Mouse (Mus musculus) urinary bladder, postnatal 36 days (tissue): ENCODE measurements at regions not wholly inside any gene's neighbourhood (a gene's known extent, or its start where the extent isn't known, plus 50 kb on each side); places are given as distances from the start of the nearest gene placed in this dataset.

Experiments used
- DNase-seq, 2 experiments: peaks; one replicate each; pipeline ENCODE4 v3.0.0; 2022; ENCODE audit warnings: low spot score in 2 of 2, mixed read lengths in 1 of 2

DNA sequence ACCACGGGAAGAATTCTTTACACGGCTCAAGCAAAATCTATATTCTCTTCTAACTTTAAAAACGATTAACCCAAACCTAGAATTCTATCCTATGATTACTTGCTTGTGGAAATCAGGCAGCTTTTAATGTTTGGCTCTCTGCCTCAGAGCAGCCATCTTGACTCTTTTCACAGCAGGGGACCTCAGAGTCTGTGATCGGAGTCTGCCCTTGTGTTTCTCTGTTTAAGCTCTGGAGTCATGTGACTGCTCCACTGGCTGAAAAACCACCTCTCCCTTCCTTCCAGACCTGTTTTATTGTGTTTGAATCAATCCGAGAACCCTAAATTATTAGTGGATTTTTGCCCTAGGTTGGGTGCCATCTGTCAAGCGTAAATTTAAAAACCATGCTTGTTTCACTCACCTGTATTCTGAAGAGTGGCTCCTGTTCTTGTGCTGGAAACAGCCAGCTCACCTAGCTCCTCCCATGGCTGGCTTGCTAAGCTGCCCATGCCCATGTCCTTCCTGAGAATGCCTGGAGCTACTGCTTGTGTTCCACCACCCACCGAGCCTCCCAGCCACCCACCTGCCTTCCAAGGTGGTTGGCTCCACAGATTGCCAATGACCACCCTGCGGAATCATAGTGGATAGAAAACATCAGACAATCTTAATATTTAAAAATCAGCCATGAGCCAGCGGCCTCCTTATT lies 62.6 kb downstream of the Perp start:
- no peak for DNase-seq

DNA sequence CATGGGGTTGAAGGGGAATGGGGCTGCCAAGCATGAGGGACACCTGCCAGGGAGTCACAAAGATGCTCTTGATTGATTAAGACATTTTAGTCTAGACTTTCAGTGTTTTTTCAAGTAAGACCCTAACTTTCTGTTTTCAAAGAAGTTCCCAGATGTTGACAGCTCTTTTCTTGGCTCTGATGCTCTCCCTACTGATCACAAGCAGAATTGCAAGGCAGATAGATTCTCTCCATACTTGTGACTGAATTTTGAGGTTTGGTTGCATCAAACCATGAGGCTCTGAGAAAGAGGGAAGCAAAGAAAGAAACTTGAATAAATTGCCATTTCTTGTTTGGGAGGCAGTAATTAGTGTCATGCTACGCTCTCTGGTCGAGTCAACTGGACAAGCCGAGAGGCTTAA lies 64.5 kb downstream of the Perp start:
- DNase-seq = no peak

DNA sequence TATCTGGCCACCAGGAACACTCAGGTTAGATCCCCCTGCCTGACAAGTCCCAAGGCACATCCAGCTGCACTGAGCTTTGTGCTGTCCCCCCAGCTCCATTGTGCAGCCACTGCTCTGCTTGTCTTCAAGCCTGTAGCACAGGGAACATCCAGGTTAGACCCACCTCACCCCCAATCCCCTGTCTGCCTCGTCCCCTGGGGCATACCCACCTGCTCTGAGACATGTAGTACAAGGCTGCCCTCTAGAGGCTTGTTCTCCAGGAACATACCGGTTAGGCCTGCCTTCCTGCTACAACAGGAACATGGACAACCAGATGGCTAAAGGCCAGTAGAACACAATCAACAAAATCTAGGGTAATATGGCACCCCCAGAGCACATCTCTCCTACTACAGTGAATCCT lies 66.1 kb downstream of the Perp start:
- peak in 1 of 2 experiments; percentile 7 for DNase-seq

DNA sequence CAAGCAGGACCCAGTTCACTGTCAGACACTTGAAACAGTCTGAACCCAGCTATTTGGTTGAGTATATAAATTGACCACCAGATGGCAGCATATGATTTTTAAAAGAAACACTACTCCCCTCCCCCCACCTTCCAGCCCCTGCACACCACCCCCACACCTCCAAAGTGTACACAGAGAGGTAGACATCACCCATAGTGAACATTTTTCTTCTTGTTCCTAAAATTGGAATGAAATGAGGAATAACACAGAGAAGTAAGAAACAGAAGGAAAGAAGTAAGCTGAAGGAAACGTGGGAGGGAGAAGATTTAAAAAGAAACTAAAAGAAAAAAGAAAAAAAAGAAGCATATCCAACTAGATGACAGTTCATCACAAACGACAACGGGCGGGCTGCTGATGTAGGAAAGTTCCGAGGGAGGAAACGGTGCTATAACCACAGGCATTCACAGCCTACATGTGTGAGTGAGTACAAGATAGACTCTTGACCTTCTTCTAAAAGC lies 72.3 kb downstream of the Perp start:
- no peak for DNase-seq

DNA sequence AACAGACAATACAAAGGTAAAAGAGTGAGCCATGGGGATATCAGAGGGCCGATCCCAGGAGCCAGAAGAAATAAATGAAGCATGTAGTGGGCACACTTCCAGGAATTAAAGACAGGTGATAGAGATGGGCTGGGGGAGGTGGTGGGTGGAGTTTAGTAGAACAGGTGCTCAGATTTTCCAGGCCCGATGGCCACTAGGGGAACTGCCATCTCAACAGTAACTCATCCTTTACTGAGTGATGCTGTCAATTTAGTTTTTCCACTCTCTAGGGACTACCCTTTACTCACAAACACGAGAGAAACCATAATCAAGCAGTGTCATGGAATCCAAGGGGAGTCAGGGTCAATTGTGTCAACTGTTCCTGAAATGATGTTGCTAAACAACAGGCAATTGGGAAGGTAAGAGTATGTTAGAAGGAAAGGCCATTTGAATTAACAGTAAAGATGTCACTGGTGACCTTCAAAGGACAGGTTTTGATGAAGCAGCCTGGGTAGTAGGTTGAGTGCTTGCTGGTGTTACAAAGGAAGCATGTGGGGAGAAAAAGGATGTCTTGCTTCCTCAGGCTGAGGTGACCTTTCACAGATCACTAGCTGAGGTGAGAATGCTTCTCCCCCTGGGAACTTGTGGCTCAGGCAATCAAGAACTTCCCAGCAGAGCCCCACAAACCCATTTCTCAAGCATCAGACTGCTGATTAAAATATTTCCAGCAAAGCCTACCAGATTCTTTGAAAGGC lies 78.4 kb downstream of the Perp start:
- DNase-seq = no peak

DNA sequence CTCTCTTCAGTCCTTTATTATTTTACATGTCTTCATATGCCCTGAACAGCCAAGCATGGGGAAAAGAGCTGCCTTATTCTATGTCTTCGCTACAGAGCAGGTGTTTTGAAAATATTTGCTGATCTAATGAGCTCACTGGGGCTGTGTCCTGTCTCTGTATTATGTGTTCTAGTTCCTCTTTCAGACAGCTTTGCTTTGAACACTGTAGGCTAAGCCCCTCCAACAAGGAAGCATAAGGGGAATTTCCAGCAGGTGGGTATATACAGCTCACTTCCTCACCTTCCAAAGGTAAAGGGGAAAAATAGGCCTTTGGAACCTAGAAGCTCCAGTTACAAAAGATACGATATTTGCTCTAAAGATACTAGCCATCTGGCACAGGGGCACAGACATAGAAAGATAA lies 83.0 kb downstream of the Perp start:
- DNase-seq = no peak

DNA sequence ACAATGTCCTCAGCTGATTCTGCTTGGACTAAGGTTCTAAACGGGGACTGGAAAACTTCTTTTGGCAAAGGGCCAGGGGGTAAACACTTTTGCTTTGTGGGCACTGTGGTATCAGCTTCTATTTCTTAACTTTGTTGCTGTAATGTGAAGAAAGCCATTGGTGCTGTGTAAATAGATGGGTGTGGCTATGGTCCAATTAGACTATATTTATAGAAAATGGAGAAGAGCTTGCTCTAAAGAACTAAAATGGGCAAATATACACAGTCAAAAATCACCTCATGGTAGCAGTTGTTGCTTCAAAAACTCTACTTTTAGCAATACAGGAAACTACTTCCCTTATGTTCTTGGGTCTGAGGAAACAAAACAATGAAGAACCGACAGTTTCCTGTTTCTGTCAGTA lies 84.1 kb downstream of the Tnfaip3 start:
- DNase-seq = no peak

DNA sequence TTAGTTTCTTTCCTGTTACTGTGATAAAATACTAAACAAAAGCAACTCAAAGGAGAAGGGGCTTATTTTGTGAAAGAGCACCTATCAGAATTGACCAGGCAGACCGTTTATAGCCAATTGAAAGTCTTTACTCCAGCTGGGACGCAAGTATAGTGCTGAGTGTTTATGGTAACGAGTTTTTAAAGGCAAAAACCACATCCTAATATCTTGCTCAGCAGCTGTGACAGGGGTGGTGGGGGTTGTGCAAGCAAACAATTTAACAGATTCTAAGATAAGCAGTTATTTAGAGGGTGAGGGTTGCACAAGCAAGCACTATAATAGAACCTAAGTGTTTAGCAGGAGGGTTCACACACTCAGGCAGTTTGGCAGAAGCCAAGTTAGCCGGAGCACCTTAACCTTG lies 74.0 kb downstream of the Tnfaip3 start:
- DNase-seq = no peak

DNA sequence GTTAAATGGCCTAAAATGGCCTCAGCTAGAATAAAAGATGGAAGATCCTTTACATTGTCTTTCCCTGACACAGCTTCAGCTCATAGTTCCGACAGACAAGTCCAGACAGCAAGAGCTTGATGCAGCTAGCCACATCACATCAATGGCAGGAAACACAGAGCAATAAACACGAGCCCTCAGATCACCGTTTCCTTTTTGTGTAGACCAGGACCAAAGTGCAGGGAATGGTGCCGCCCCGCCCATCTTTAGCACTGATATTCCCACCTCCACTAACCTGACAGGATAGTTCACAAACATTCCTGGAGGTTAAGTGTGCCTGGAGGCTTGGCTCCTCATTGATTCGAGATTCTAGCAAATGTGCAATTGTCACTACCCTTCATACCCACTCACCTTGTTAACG lies 73.5 kb downstream of the Tnfaip3 start:
- DNase-seq = no peak

DNA sequence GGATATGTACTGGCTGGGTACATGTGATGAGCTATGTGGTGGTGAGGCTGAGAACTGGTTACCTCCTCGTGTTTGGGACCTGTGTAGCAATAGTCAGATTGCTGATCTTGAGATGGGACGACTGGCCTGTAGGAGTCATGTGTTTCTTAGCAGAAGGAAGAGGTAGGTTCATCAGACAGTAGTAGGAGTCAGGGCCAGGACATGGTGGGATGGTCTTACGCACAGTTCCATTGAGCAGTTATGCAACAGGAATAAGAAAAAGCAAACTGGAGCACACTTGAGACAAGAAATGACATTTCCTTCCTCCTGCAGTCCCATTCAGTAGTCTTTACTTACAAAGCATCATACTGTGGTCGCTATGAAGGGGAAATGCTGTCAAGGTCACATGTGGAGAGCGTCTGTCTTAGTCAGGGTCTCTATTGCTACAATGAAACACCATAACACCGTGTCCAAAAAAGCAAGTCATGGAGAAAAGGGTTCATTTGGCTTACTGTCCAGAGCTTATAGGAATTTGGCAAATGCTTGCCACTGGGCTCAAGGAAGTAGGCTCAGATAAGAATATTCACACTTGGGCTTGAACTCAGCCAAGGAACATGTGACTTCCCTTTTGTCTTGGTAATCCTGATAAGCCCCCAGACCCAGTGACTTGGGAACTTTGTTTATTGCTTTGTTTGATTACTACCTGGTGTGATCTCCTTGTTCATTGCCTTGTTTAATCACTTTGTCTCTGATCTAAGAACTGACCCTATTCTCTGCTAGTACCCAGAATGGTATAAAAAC lies 72.0 kb downstream of the Tnfaip3 start:
- no peak for DNase-seq

DNA sequence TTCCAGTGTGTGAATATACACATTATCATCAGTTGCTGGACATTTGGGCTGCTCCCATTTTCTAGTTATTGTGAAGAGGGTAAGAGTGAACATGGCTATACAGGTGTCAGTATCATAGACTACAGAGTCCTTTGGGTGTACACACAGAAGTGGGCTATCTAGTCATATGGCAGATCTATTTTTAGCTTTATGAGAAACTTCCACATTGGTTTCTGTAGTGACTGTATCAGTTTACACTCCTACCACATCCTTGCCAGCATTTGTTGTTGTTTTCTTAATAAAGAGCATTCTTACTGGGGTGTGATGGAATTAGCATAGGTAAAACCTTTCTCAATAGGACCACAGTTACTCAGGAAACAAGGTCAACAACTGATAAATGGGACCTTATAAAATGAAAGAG lies 68.7 kb downstream of the Tnfaip3 start:
- DNase-seq = no peak
